9 mouse cellular contexts compared by ENCODE assay signal in the genomic region with DNA sequence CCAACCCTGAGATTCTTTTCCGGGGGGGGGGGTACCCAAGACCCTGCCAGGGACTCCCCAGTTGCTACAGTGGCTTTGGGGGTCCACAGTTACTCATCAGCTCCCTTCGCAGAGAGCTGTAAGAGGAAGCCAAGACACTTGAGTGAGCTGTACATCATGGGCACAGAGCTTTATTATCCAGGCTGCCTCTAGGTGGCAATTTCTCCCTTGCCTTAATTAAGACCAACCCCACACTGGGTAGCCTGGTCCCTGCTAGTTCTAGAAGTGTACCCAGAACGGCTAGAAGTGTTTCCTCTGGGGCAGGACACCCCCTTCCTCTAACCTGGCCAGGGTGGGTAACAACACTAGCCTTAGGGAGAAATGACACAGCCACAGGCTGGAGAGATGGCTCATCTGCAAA. TPM values are rescaled to one million over a fixed set of nuclear protein-coding genes. Genes with fewer than 3 reads are reported as not detected.
A peak's percentile ranks its signal among the peaks of the same experiment; 100 is the strongest.
DNase-seq lines count a peak whose midpoint lies in the region; ATAC-seq and TF ChIP-seq lines count a peak whose summit lies in the region.
"Had no signal": no experiment of that assay in that cellular context is flagged by ENCODE, and none has a peak within 500 bp of the region (broad histone marks: within the 10 kb centered on the region; RNA-seq: fewer than 3 reads in every experiment).

No protein-coding gene starts in this region.

- no peaks in the 10 kb centered on the region for H3K9me3 ChIP-seq in CH12.LX (replicated peaks; ENCODE audit: low read length)
- H3K9me3 ChIP-seq in forebrain, embryonic 16.5 days (ENCODE audit: control insufficient read depth, low read length) = no peaks in the 10 kb centered on the region

- no peak for TF ChIP-seq POLR2A in CH12.LX (IDR thresholded peaks at IDR 0.05; ENCODE audit: low read depth, low read length)

- peaks cover 0 to 25% of the 10 kb centered on the region in 2 experiments; a peak in 2 of 4 replicates for H3K4me1 ChIP-seq in CH12.LX (ENCODE audit: control insufficient read depth in 1 of 2, insufficient read depth in 2 of 2)
- peaks cover 14% of the 10 kb centered on the region for H3K4me1 ChIP-seq in forebrain, embryonic 16.5 days (replicated peaks; ENCODE audit: control insufficient read depth, insufficient read depth, low read length)

- WGBS in forebrain, embryonic 16.5 days = 37% methylated on average over 3 of the region's 3 CpGs

- H3K79me2 ChIP-seq in CH12.LX (replicated peaks; ENCODE audit: control insufficient read depth, extremely low read depth, insufficient read depth, poor library complexity, severe bottlenecking) = no peaks in the 10 kb centered on the region

- TF ChIP-seq EP300 in CH12.LX (IDR thresholded peaks at IDR 0.05; ENCODE audit: low read length) = no peak

- no peaks in the 10 kb centered on the region for H3K27me3 ChIP-seq in CH12.LX (replicated peaks)
- H3K27me3 ChIP-seq in forebrain, embryonic 16.5 days (replicated peaks; ENCODE audit: control insufficient read depth, insufficient read depth, low read length) = peaks cover 10% of the 10 kb centered on the region

- dilution Hi-C loops in CH12.LX (cut with MboI; ENCODE audit: extremely low pct_ligation_motif_present, extremely low pct_unique_long_range_greater_than_20kb, low sequenced_read_pairs) = no loop called here

- no peak overlapping the region for H3K4me2 ChIP-seq in CH12.LX (ENCODE audit: insufficient read depth, low read depth, poor library complexity, severe bottlenecking)
- no peak overlapping the region for H3K4me2 ChIP-seq in forebrain, embryonic 16.5 days (ENCODE audit: low read length)

- H3K4me3 ChIP-seq in gastrocnemius, adult 2 months = no peak overlapping the region
- H3K4me3 ChIP-seq in left cerebral cortex, adult 2 months = no peak overlapping the region
- H3K4me3 ChIP-seq in CH12.LX (replicated peaks in 1 of 3; ENCODE audit: low read depth in 2 of 3, low read length in 2 of 3, poor library complexity in 1 of 3) = no peak overlapping the region
- H3K4me3 ChIP-seq in forebrain, embryonic 16.5 days (replicated peaks; ENCODE audit: low read length) = no peak overlapping the region

- peak; percentile 19; the same call in 1 of the 2 replicates for TF ChIP-seq CTCF in gastrocnemius, adult 2 months (IDR thresholded peaks at IDR 0.05)
- TF ChIP-seq CTCF in left cerebral cortex, adult 2 months (IDR thresholded peaks at IDR 0.05) = peak; percentile 43
- peak in 1 of 2 experiments; percentile 46; a peak in 2 of 4 replicates for TF ChIP-seq CTCF in CH12.LX (conservative IDR thresholded peaks at IDR 0.05 in 1 of 2, IDR thresholded peaks at IDR 0.05 in 1 of 2; ENCODE audit: low read depth in 2 of 2, low read length in 2 of 2)

- TF ChIP-seq RAD21 in CH12.LX (IDR thresholded peaks at IDR 0.05; ENCODE audit: low read depth, low read length) = peak; percentile 37

- no peak overlapping the region for H3K9ac ChIP-seq in CH12.LX (ENCODE audit: insufficient read depth, low read depth)
- H3K9ac ChIP-seq in forebrain, embryonic 16.5 days (replicated peaks; ENCODE audit: low read depth, low read length) = no peak overlapping the region

- no peak overlapping the region for H3K27ac ChIP-seq in gastrocnemius, adult 2 months
- H3K27ac ChIP-seq in left cerebral cortex, adult 2 months = no peak overlapping the region
- H3K27ac ChIP-seq in CH12.LX (ENCODE audit: insufficient read depth, low read depth) = no peak overlapping the region
- H3K27ac ChIP-seq in forebrain, embryonic 16.5 days (ENCODE audit: low read length) = no peak overlapping the region

- H3K36me3 ChIP-seq in CH12.LX (replicated peaks in 1 of 2; ENCODE audit: control insufficient read depth in 1 of 2, insufficient read depth in 1 of 2, low read length in 1 of 2) = no peaks in the 10 kb centered on the region
- H3K36me3 ChIP-seq in forebrain, embryonic 16.5 days (ENCODE audit: control insufficient read depth, insufficient read depth) = no peaks in the 10 kb centered on the region

- intact Hi-C loops in gastrocnemius, adult 2 months (cut with DNase I) = loop anchor here (10.0 kb wide), 1 partner anchor 70 kb away; a partner anchor contains a TSS
- intact Hi-C loops in gastrocnemius, postnatal 14 days (cut with DNase I; ENCODE audit: low total_unique reads) = no loop called here
- intact Hi-C loops in left cerebral cortex, adult 2 months (cut with DNase I) = loop anchor here (2.0 kb wide), 1 partner anchor 68 kb away; a partner anchor contains a TSS
- intact Hi-C loops in left cerebral cortex, postnatal 4 days (cut with DNase I) = loop anchor here (10.0 kb wide), 1 partner anchor 70 kb away; a partner anchor contains a TSS

- ATAC-seq in forebrain, embryonic 16.5 days = peak; percentile 50
- ATAC-seq: inflammation-experienced regulatory T-cells, adult 6 months had no signal

- DNase-seq in gastrocnemius, adult 2 months = no peak
- no peak for DNase-seq in gastrocnemius, postnatal 14 days
- DNase-seq in left cerebral cortex, adult 2 months (ENCODE audit: extremely low spot score in 1 of 2, low spot score in 2 of 2) = no peak
- no peak for DNase-seq in left cerebral cortex, postnatal 4 days
- no peak for DNase-seq in CH12.LX (ENCODE audit: extremely low read depth)
- no peak for DNase-seq in spleen, postnatal 14 days (ENCODE audit: low spot score in 2 of 2)
- DNase-seq: lung, adult 2 months had no signal

- in situ Hi-C loops in CH12.LX (cut with MboI; ENCODE audit: low pct_ligation_motif_present, low pct_unique_long_range_greater_than_20kb, low sequenced_read_pairs) = loop anchor here (10.0 kb wide), 1 partner anchor 70 kb away; a partner anchor contains a TSS

TF ChIP-seq in CH12.LX, 34 proteins besides CTCF, POLR2A, EP300 and RAD21:
- no peak for TF ChIP-seq IRF4 (IDR thresholded peaks at IDR 0.05; ENCODE audit: low read depth, low read length)
- peak; percentile 29 for TF ChIP-seq SMC3 (IDR thresholded peaks at IDR 0.05; ENCODE audit: low read depth, low read length)
- TF ChIP-seq MXI1 (IDR thresholded peaks at IDR 0.05; ENCODE audit: low read depth, low read length) = no peak
- no peak for TF ChIP-seq POLR2AphosphoS2 (IDR thresholded peaks at IDR 0.05; ENCODE audit: low read depth, low read length)

RNA-seq across cellular contexts. Expression of a gene that starts 54.3 kb away (rescaled TPM):
- 1 to 10 TPM; 6.4 to 7.6 TPM for total RNA-seq in gastrocnemius, adult 2 months (2021)
- total RNA-seq in gastrocnemius, postnatal 14 days (2021) = 1 to 10 TPM; 5.4 to 7.5 TPM
- 10 to 100 TPM; 37.6 to 46.2 TPM for total RNA-seq in left cerebral cortex, adult 2 months (2021)
- 10 to 100 TPM; 49.9 to 52.4 TPM for total RNA-seq in left cerebral cortex, postnatal 4 days (2021)
- total RNA-seq in CH12.LX (2012; rRNA removed) (17.3 and 19.8 TPM in 2 replicates), CH12.LX (2014; rRNA removed) (8.9 and 9.8 TPM in 2 replicates)
- polyA plus RNA-seq in CH12.LX (2012; ENCODE audit: insufficient read length, low read depth) = 13.1 and 14.1 TPM in 2 replicates
- polyA plus RNA-seq in forebrain, embryonic 16.5 days (2015; fragmentation: Nextera tagmentation; extraction: Ambion mirVana) = 47.3 and 49.9 TPM in 2 replicates
